Mouse (Mus musculus): ENCODE results near the gene Rev1. TPM values are rescaled to one million over a fixed set of nuclear protein-coding genes. Genes with fewer than 3 reads are reported as not detected.

Gene Rev1
- total and polyA plus RNA-seq, 3 experiments: 28.9 to 31.0 TPM; not detected in 1

- Histone ChIP-seq H3K79me2 (ENCODE audit: control insufficient read depth, insufficient read depth, low read length, poor library complexity) (peaks cover 72% of the 10 kb centered on the region), H3K4me3 (ENCODE audit: control insufficient read depth in 1 of 2, insufficient read depth in 1 of 2, low read depth in 2 of 2, low read length in 2 of 2) (no peak overlapping the region), H3K9ac (ENCODE audit: control insufficient read depth, low read depth, low read length, poor library complexity, severe bottlenecking) (no peak overlapping the region), H3K9me3 (replicated peaks; ENCODE audit: insufficient read depth, low read length) (no peaks in the 10 kb centered on the region), H3K36me3 (ENCODE audit: control insufficient read depth in 1 of 2, insufficient read depth in 2 of 2, low read length in 2 of 2) (peaks cover 0 to 52% of the 10 kb centered on the region in 2 experiments; a peak in 3 of 4 replicates), H3K27ac (ENCODE audit: control insufficient read depth, low read depth, low read length) (peak overlapping the region; percentile 28; the same call in 1 of the 2 replicates), H3K4me1 (ENCODE audit: control insufficient read depth in 1 of 2, insufficient read depth in 2 of 2, low read length in 2 of 2) (peaks cover 32 to 36% of the 10 kb centered on the region in 2 experiments), H3K27me3 (ENCODE audit: control insufficient read depth in 1 of 2, insufficient read depth in 2 of 2, low read length in 2 of 2) (no peaks in the 10 kb centered on the region)
- peak; percentile 94 for DNase-seq (ENCODE audit: low read depth, low spot score)
- no peak for TF ChIP-seq NRF1 (IDR thresholded peaks at IDR 0.05; ENCODE audit: insufficient read depth, low read depth, low read length, poor library complexity, severe bottlenecking)
- TF ChIP-seq POLR2AphosphoS2 (IDR thresholded peaks at IDR 0.05; ENCODE audit: low read length): no peak
- TF ChIP-seq POLR2A (IDR thresholded peaks at IDR 0.05; ENCODE audit: control insufficient read depth in 1 of 2, insufficient read depth in 1 of 2, low read depth in 1 of 2, low read length in 2 of 2, poor library complexity in 1 of 2): no peak
- TF ChIP-seq CHD1 (IDR thresholded peaks at IDR 0.05; ENCODE audit: low read depth, low read length): no peak
- peak; percentile 69 for TF ChIP-seq RCOR1 (IDR thresholded peaks at IDR 0.05; ENCODE audit: low read depth, low read length)
- TF ChIP-seq CHD2 (IDR thresholded peaks at IDR 0.05; ENCODE audit: low read length): no peak
- TF ChIP-seq GABPA (IDR thresholded peaks at IDR 0.05; ENCODE audit: low read depth, low read length): no peak
- TF ChIP-seq MEF2A (IDR thresholded peaks at IDR 0.05; ENCODE audit: extremely low read depth, insufficient replicate concordance, low read depth, low read length, poor library complexity, severe bottlenecking): no peak
- TF ChIP-seq MXI1 (IDR thresholded peaks at IDR 0.05; ENCODE audit: low read depth, low read length): peak; percentile 95
- TF ChIP-seq USF1 (IDR thresholded peaks at IDR 0.05; ENCODE audit: low read depth, low read length): peak; percentile 43; the same call in 1 of the 2 replicates
- peak; percentile 95 for TF ChIP-seq TAL1 (IDR thresholded peaks at IDR 0.05; ENCODE audit: low read length)
- TF ChIP-seq USF2 (IDR thresholded peaks at IDR 0.05; ENCODE audit: borderline replicate concordance in 1 of 2, insufficient read depth in 1 of 2, low read depth in 1 of 2, low read length in 2 of 2): no peak
- peak; percentile 78; the same call in 1 of the 2 replicates for TF ChIP-seq BHLHE40 (IDR thresholded peaks at IDR 0.05; ENCODE audit: borderline replicate concordance, low read depth, low read length)
- TF ChIP-seq CTCF (IDR thresholded peaks at IDR 0.05 in 2 of 3, conservative IDR thresholded peaks at IDR 0.05 in 1 of 3; ENCODE audit: control insufficient read depth in 1 of 3, insufficient read depth in 1 of 3, low read depth in 2 of 3, low read length in 3 of 3, poor library complexity in 1 of 3, severe bottlenecking in 1 of 3): peak in 1 of 3 experiments; percentile 19; a peak in 2 of 6 replicates
- 0 out of 2 replicates have a peak, but pooled peaks have one; percentile 45 for TF ChIP-seq HCFC1 (IDR thresholded peaks at IDR 0.05; ENCODE audit: low read depth, low read length)
- TF ChIP-seq MAZ (IDR thresholded peaks at IDR 0.05; ENCODE audit: low read depth, low read length): no peak
- no peak for TF ChIP-seq ZNF384 (IDR thresholded peaks at IDR 0.05; ENCODE audit: low read depth, low read length)
- no peak for TF ChIP-seq ZMIZ1 (IDR thresholded peaks at IDR 0.05; ENCODE audit: low read depth, low read length)
- peak; percentile 79 for TF ChIP-seq TCF12 (IDR thresholded peaks at IDR 0.05; ENCODE audit: low read depth, low read length)
- no peak for TF ChIP-seq MYB (IDR thresholded peaks at IDR 0.05; ENCODE audit: low read depth, low read length)
- peak; percentile 69 to 77 for TF ChIP-seq EP300 (IDR thresholded peaks at IDR 0.05; ENCODE audit: low read depth in 1 of 2, low read length in 2 of 2)
- no peak for TF ChIP-seq UBTF (IDR thresholded peaks at IDR 0.05; ENCODE audit: borderline replicate concordance, insufficient read depth, low read depth, low read length)
- TF ChIP-seq E2F4 (IDR thresholded peaks at IDR 0.05; ENCODE audit: borderline replicate concordance, low read depth, low read length): no peak
- no peak for TF ChIP-seq POLR2AphosphoS5 (IDR thresholded peaks at IDR 0.05; ENCODE audit: borderline replicate concordance, low read depth, low read length)
- no peak for TF ChIP-seq KAT2A (conservative IDR thresholded peaks at IDR 0.05; ENCODE audit: low read depth, low read length)
- peak; percentile 85 for TF ChIP-seq SIN3A (IDR thresholded peaks at IDR 0.05; ENCODE audit: low read length)
- TF ChIP-seq MAFK (IDR thresholded peaks at IDR 0.05; ENCODE audit: borderline replicate concordance, low read depth, low read length): no peak
- TF ChIP-seq JUND (IDR thresholded peaks at IDR 0.05; ENCODE audit: low read depth, low read length): no peak
- no peak for TF ChIP-seq RAD21 (IDR thresholded peaks at IDR 0.05; ENCODE audit: low read depth, low read length)
- TF ChIP-seq NELFE (IDR thresholded peaks at IDR 0.05; ENCODE audit: low read depth, low read length): no peak
- TF ChIP-seq MYC (IDR thresholded peaks at IDR 0.05; ENCODE audit: low read depth, low read length): peak; percentile 79
- TF ChIP-seq ZKSCAN1 (IDR thresholded peaks at IDR 0.05; ENCODE audit: low read depth, low read length): no peak
- TF ChIP-seq ETS1 (IDR thresholded peaks at IDR 0.05; ENCODE audit: low read depth, low read length): peak; percentile 78
- no peak for TF ChIP-seq TBP (IDR thresholded peaks at IDR 0.05; ENCODE audit: low read depth, low read length)
- TF ChIP-seq ELF1 (IDR thresholded peaks at IDR 0.05; ENCODE audit: low read depth, low read length): peak; percentile 35; the same call in 1 of the 2 replicates
- no peak; the same call in 1 of the 2 replicates for TF ChIP-seq SMC3 (IDR thresholded peaks at IDR 0.05; ENCODE audit: low read depth, low read length)
- TF ChIP-seq MAX (IDR thresholded peaks at IDR 0.05; ENCODE audit: low read length): peak; percentile 85
Measured at GRCm38 (mm10) chr1:38011647-38012046, 118.0 kb downstream of the Rev1 start.
